Mouse (Mus musculus): ENCODE measurements around the gene Anpep.

The Anpep gene

DNA sequence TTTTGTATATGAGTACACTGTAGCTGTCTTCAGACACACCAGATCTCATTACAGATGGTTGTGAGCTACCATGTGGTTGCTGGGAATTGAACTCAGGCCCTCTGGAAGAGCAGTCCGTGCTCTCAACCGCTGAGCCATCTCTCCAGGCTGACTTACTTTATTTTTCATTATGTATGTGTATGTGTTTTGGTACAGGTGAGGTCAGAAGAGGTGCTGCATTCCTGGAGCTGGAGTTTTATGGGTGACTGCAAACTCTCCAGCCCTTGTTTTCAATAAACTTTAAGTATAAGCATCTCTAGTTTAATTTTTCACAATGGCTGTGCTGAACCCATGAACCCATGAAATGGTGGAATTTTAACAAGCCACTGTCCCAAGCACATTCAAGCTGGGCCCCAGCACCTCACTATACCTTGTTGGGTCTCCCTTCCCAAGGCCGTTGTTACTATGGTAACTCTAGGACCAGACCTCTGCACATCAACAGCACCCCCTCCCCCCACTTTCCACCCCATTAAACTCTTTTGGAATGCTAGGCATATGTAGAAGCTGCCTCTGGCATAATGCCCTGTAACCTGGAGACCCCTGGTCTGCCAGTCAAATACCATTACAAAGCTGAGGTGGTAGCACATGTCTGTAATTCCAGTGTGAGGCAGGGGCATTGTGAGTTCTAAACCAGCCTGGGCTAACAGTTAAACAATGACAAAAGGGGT is 5.6 kb upstream of the Anpep start:
- no peak for DNase-seq

GRCm38 (mm10) chr7:79861794-79862193 is 935 bp upstream of the Anpep start:
- DNase-seq = no peak

DNA sequence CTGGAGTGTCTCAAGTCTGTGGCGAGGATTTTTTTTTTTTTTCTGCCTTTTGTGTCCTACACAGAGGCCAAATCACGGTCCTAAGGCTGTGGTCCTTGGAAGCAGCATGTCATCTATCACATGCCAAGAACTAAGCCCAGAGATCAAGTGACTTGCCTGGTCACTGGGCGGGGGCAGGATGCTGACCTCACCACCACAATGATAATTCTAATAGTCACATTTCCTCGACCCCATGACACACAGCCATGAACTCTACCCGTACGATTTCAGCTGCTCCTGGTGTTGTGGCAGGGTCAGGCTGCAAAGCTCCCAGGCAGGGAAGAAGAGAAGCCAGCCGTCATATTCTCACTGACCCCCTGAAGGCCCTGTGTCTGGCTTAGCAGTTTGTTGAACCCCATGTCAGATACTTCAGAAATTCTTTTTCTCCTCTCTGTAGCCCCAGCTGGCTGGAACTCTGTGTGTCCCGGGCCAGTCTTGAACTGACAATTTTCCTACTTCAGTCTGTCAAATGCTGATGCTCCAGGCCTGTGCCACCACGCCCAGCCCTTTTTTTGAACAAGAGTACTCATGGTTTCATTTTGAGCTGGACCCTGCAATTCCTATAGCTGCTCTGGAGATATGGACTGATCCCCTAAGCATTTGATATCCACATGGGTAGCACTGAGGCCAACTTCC is 1.8 kb downstream of the Anpep start:
- DNase-seq = no peak

DNA sequence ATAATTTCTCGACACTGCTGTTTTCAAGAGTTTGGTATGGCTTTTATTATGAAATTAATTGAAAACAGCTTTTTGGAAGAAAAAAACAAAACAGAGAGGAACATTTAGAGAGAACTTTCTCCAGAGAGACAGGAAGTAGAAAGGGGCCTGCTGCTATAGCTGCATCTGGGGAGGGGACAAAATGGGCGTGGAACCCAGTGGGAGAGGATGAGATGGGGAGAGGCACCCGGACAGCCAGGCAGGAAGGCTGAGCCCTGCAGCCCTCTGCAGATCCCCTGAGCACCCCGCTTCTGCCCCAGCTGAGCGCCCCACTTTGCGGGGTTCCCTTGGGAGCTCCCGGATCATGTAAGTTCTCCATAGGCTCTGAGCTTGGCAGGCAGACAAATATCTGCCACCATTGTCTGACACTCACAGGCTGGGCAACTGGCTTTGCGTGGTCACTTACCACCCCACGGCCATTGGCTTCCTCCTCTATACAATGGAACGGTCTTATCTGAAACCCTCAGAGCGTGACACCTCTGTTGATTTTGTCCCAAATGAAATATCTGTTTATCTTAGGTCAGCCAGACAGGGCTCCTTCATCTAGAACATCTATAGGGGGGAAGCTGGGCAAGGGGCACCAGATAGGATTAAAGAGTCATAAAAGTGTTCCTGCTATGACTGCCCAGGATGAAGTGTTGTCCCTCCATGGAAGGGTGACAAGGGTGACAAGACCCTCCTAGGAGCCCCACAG is 2.5 kb downstream of the Anpep start:
- DNase-seq = no peak

DNA sequence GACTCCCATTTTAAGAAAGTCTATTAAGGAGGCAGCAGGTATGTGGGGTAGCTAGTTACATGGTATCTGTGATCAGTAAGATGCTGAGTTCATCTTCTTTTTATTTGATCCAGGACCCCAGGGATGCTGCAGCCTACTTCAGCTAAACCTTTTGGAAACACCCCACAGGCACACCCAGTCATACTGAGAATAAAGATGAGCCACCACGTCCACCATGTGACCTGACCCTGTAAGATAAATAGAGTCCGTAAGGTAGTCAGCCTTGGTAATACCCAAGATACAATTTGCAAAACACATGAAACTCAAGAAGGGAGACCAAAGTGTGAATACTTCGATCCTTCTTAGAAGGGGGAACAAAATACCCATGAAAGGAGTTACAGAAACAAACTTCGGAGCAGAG is 4.6 kb downstream of the Anpep start:
- DNase-seq = no peak

GRCm38 (mm10) chr7:79847456-79848451 is 13.1 kb downstream of the Anpep start:
- no peak for DNase-seq

- no peak for DNase-seq
Measured at GRCm38 (mm10) chr7:79846342-79846741, 14.5 kb downstream of the Anpep start.

- DNase-seq = no peak
Measured at GRCm38 (mm10) chr7:79844090-79844802, 16.6 kb downstream of the Anpep start.

- DNase-seq = no peak
Measured at GRCm38 (mm10) chr7:79842163-79842562, 18.7 kb downstream of the Anpep start.

DNA sequence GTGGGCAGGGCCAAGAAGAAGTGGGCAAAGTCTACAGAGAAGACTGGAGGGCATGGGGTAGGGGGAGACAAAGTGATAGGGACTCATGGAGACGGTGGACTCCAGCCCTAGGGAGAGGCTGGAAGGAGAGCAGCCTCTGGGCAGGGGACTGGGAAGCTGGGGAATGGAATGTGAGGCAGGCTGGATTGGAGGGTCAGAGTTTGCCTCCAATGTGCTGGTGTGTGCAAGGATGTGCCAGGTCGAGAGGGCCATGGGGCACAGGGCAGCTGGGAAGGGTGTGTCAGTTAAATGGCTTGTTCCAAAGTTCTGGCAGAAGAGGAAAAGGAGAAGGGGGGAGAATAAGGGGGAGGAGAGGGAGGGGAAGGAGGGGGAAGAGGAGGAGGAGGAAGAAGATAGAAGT is 23.6 kb downstream of the Anpep start:
- DNase-seq = no peak

GRCm38 (mm10) chr7:79835196-79835595 is 25.7 kb downstream of the Anpep start:
- DNase-seq = no peak

DNA sequence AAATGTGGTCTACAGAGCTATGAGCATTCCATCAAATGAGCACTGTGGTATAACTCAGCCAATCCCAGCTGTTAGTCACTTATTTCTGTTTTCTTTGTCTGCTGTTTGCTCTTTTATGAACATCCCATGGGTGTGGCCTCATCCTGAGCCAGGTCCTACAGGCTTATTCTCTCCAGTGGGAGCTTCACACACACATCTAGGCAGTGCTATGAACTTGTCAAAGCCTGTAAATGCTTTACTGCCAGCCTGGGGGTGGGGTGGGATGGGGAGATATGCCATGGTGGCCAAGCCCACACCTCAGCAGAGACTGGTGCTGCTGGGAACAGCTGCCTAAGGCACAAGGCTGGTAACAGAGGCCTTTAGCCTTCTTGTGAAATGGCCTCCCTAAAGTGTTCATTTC is 27.9 kb downstream of the Anpep start:
- DNase-seq = no peak

DNA sequence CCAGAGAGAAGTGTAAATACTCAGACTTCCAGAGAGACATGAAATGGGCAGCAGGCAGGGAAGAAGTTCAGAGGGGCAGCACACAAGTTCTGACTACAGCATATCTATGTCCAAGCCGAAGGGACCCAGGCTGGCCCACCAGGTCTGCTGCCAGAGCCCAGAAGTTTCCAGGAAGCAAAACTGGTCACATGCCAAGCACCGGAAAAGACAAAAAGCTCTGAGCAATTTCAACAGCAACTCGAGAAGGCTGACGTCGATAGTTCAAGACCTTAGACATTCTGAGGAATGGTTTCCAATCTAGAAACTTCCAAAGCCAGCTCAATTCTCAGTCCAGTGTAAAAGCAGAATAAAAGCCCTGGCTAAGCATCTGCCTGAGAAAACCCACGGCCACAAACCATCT is 29.3 kb downstream of the Anpep start:
- no peak for DNase-seq

DNA sequence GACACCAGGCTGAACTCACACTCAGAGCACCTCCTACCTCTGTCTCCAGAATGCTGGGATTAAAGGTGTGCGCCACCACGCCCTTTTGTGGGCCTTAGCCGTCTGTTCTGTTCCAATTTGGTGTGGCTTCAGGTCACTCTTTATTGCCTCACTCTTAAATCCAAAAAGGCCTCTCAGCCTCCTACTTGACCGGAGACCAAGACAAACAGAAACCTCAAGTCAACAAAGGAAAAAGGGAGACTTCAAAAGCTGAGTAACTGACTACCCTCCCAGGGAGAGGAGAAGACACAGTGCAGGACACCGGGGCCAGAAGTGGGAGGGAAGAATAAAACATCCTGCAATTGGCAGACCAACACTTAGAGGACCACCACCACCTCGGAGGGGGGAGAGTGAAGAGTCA is 29.7 kb downstream of the Anpep start:
- DNase-seq = no peak

GRCm38 (mm10) chr7:79828341-79828740 is 32.5 kb downstream of the Anpep start:
- DNase-seq = no peak

GRCm38 (mm10) chr7:79822092-79822695 is 38.7 kb downstream of the Anpep start:
- no peak for DNase-seq

- no peak for DNase-seq
Measured at GRCm38 (mm10) chr7:79819996-79820395, 40.9 kb downstream of the Anpep start.

- no peak for DNase-seq
Measured at GRCm38 (mm10) chr7:79819515-79819914, 41.3 kb downstream of the Anpep start.

GRCm38 (mm10) chr7:79818321-79818720 is 42.5 kb downstream of the Anpep start:
- no peak for DNase-seq

- DNase-seq = no peak
Measured at GRCm38 (mm10) chr7:79813409-79813808, 47.5 kb downstream of the Anpep start.

Measured in right cerebral cortex, adult 18-20 months (tissue).